Mouse (Mus musculus) kidney, adult 2 months (tissue): Measurements from ENCODE around the gene Rbck1. TPM values are rescaled to one million over a fixed set of nuclear protein-coding genes. Genes with fewer than 3 reads are reported as not detected.

Source experiments
- DNase-seq: peaks from one replicate; pipeline ENCODE4 v3.0.0; 2021
- H3K27ac ChIP-seq: fragments of 200-500 bp; 2 replicates; pipeline ENCODE4 v1.5.1; 2012; ENCODE audit warnings: low read depth, low read length, control low read depth, inconsistent platforms; ENCODE audit not compliant: insufficient read depth
- H3K27me3 ChIP-seq: fragments of 200-500 bp; replicated peaks from 2 replicates; pipeline ENCODE4 v1.6.1; 2012; ENCODE audit warnings: mild to moderate bottlenecking, moderate library complexity, low read length, inconsistent platforms; ENCODE audit not compliant: control insufficient read depth, insufficient read depth
- H3K36me3 ChIP-seq: fragments of 200-500 bp; 2 replicates; pipeline ENCODE4 v1.6.1; 2012; ENCODE audit warnings: mild to moderate bottlenecking, moderate library complexity, low read length, inconsistent platforms; ENCODE audit not compliant: control insufficient read depth, insufficient read depth
- H3K4me1 ChIP-seq: fragments of 200-500 bp; 2 replicates; pipeline ENCODE4 v1.6.1; 2011; ENCODE audit warnings: low read length; ENCODE audit not compliant: control insufficient read depth, insufficient read depth
- H3K4me3 ChIP-seq: fragments of 200-500 bp; 2 replicates; pipeline ENCODE4 v1.5.1; 2011; ENCODE audit warnings: mild to moderate bottlenecking, low read depth, low read length, control low read depth; ENCODE audit not compliant: insufficient read depth
- CTCF ChIP-seq: fragments of 200-500 bp; conservative IDR thresholded peaks from 2 replicates; pipeline ENCODE4 v1.5.1; 2011; ENCODE audit warnings: low read depth, mild to moderate bottlenecking, control low read depth, low read length, moderate library complexity, mixed read lengths; ENCODE audit not compliant: insufficient read depth, insufficient read length
- POLR2A ChIP-seq: fragments of 200-500 bp; IDR thresholded peaks from one replicate; pipeline ENCODE4 v1.6.1; 2011; ENCODE audit warnings: low read depth, low read length, control low read depth
- WGBS: fragments of 180-500 bp; shearing (Covaris S2); methylation state at CpG from one replicate; pipeline ENCODE4 v1.1.7; 2018; 5-methylcytosine and 5-hydroxymethylcytosine counted together
- polyA plus RNA-seq: library from polyadenylated mRNA; depleted of rRNA; stranded (reverse); fragments of >200 nt; gene quantifications from 2 replicates; pipeline ENCODE4 v1.2.3, GENCODE M21; 2012

Gene Rbck1
- polyA plus RNA-seq, 1 experiment = 150 TPM

GRCm38 (mm10) chr2:152333345-152334006 is 1.0 kb upstream of the Rbck1 start:
- H3K27ac ChIP-seq = no peak overlapping the region
- DNase-seq = no peak
- 82% methylated on average over 4 of the region's 4 CpGs for WGBS

GRCm38 (mm10) chr2:152330858-152331423 is 1.5 kb downstream of the Rbck1 start:
- 48% methylated on average over 7 of the region's 7 CpGs for WGBS
- no peaks in the 10 kb centered on the region for H3K4me1 ChIP-seq
- no peak overlapping the region for H3K4me3 ChIP-seq
- no peaks in the 10 kb centered on the region for H3K36me3 ChIP-seq
- H3K27ac ChIP-seq = no peak overlapping the region
- no peaks in the 10 kb centered on the region for H3K27me3 ChIP-seq
- DNase-seq = no peak
- TF ChIP-seq CTCF = no peak
- no peak for TF ChIP-seq POLR2A

More at GRCm38 (mm10) chr2:152333345-152334006, 1.0 kb upstream of the Rbck1 start:
- TF ChIP-seq POLR2A (no peak), CTCF (no peak)
- Histone ChIP-seq H3K27me3 (no peaks in the 10 kb centered on the region), H3K36me3 (no peaks in the 10 kb centered on the region), H3K4me3 (no peak overlapping the region), H3K4me1 (no peaks in the 10 kb centered on the region)

- Histone ChIP-seq H3K36me3 (peaks cover 1% of the 10 kb centered on the region; the same call in 1 of the 2 replicates), H3K4me1 (no peaks in the 10 kb centered on the region), H3K27ac (no peak overlapping the region), H3K27me3 (no peaks in the 10 kb centered on the region), H3K4me3 (no peak overlapping the region)
- 48% methylated on average over 5 of the region's 5 CpGs for WGBS
- peak; percentile 53 for DNase-seq
- TF ChIP-seq POLR2A = no peak
- TF ChIP-seq CTCF = no peak
Measured at GRCm38 (mm10) chr2:152327980-152328379, 4.5 kb downstream of the Rbck1 start.

- no peaks in the 10 kb centered on the region for H3K27me3 ChIP-seq
- H3K27ac ChIP-seq = no peak overlapping the region
- H3K4me3 ChIP-seq = no peak overlapping the region
- no peaks in the 10 kb centered on the region for H3K4me1 ChIP-seq
- WGBS = 81% methylated on average over 8 of the region's 8 CpGs
- TF ChIP-seq POLR2A = no peak
- TF ChIP-seq CTCF = no peak
- no peak for DNase-seq
- peaks cover 1% of the 10 kb centered on the region for H3K36me3 ChIP-seq
Measured at GRCm38 (mm10) chr2:152326654-152327053, 5.8 kb downstream of the Rbck1 start.

GRCm38 (mm10) chr2:152326157-152326556 is 6.3 kb downstream of the Rbck1 start:
- no peak overlapping the region for H3K27ac ChIP-seq
- no peak overlapping the region for H3K4me3 ChIP-seq
- H3K27me3 ChIP-seq = no peaks in the 10 kb centered on the region
- WGBS = 94% methylated on average over 13 of the region's 13 CpGs
- DNase-seq = no peak
- no peak for TF ChIP-seq CTCF
- no peak for TF ChIP-seq POLR2A
- H3K36me3 ChIP-seq = peaks cover 1% of the 10 kb centered on the region
- no peaks in the 10 kb centered on the region for H3K4me1 ChIP-seq

- no peaks in the 10 kb centered on the region for H3K27me3 ChIP-seq
- H3K36me3 ChIP-seq = peaks cover 1% of the 10 kb centered on the region
- TF ChIP-seq POLR2A = no peak
- TF ChIP-seq CTCF = no peak
- H3K27ac ChIP-seq = no peak overlapping the region
- WGBS = 86% methylated on average over 3 of the region's 3 CpGs
- DNase-seq = no peak
- no peaks in the 10 kb centered on the region for H3K4me1 ChIP-seq
- H3K4me3 ChIP-seq = no peak overlapping the region
Measured at GRCm38 (mm10) chr2:152324842-152325241, 7.6 kb downstream of the Rbck1 start.

GRCm38 (mm10) chr2:152323971-152324370 is 8.5 kb downstream of the Rbck1 start:
- 94% methylated on average over 14 of the region's 14 CpGs for WGBS
- peaks cover 1% of the 10 kb centered on the region for H3K36me3 ChIP-seq
- DNase-seq = no peak

More at GRCm38 (mm10) chr2:152323971-152324370, 8.5 kb downstream of the Rbck1 start:
- Histone ChIP-seq H3K4me3 (no peak overlapping the region), H3K27ac (no peak overlapping the region), H3K4me1 (no peaks in the 10 kb centered on the region), H3K27me3 (no peaks in the 10 kb centered on the region)
- TF ChIP-seq CTCF (no peak), POLR2A (no peak)
